Mouse (Mus musculus): ENCODE measurements at regions not wholly inside any gene's neighbourhood (a gene's known extent, or its start where the extent isn't known, plus 50 kb on each side); places are given as distances from the start of the nearest gene placed in this dataset.
A peak's percentile ranks its signal among the peaks of the same experiment; 100 is the strongest.
"Not testable (repeated sequence)": the region's sequence is repeated elsewhere in the genome, so short reads cannot be mapped to it uniquely, and the experiment has no call there.

DNA sequence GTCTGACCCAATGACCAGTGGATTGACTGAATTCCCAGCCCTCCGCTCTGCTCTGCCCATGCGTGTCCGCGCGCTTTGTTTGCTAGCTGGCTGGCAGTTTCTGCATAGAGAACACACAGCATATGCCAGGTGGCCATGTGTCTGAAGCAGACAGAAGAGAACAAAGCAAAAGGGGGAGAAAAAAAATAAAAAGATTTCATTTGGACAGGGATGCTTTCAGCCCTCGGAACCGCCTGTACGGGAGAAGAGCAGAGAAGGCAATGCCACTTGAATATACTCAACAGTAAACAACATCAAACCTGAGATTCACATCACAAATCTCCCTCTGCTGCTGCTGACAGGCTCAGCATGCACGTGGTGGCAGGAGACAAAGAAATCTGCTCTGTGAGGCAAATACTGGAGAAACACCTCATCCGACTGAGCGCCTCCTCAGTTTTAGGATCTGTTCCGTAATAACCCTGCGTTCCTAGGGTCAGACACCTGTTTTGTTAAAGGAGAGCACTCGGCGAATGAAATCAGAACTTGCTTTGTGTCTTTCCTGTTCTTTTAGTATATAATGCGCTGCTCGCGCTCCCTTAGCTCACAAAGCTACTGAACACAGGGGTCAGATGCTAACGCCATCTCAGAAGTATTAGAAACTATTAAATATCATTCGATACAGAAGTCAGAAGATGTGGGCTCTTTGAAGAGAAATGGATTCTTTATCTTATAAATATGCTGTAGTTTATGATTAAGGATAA lies 186.3 kb upstream of the Gm11146 start:
- H3K9ac ChIP-seq, result no peak overlapping the region
- ATAC-seq (ENCODE audit: insufficient read depth, low FRiP score, low read depth), result no peak
- H3K27ac ChIP-seq, result no peak overlapping the region
- 80% methylated on average over 20 of the region's 20 CpGs for WGBS
- H3K4me1 ChIP-seq, result no peaks in the 10 kb centered on the region
- no peaks in the 10 kb centered on the region for H3K36me3 ChIP-seq
- no peaks in the 10 kb centered on the region for H3K9me3 ChIP-seq
- no peak overlapping the region for H3K4me2 ChIP-seq
- no peak overlapping the region for H3K4me3 ChIP-seq (replicated peaks)
- H3K27me3 ChIP-seq (replicated peaks), result no peaks in the 10 kb centered on the region

GRCm38 (mm10) chr16:77787025-77787424 lies 185.1 kb upstream of the Gm11146 start:
- Histone ChIP-seq H3K27me3 (replicated peaks) (no peaks in the 10 kb centered on the region), H3K9ac (no peak overlapping the region), H3K9me3 (no peaks in the 10 kb centered on the region), H3K4me1 (no peaks in the 10 kb centered on the region), H3K36me3 (no peaks in the 10 kb centered on the region), H3K4me3 (replicated peaks) (no peak overlapping the region), H3K27ac (no peak overlapping the region), H3K4me2 (no peak overlapping the region)
- WGBS, result 88% methylated on average over 5 of the region's 5 CpGs
- no peak for ATAC-seq (ENCODE audit: insufficient read depth, low FRiP score, low read depth)

GRCm38 (mm10) chr16:77779019-77779418 lies 177.1 kb upstream of the Gm11146 start:
- WGBS, result 50% methylated on average over 1 of the region's 1 CpGs
- H3K4me2 ChIP-seq, result no peak overlapping the region
- no peak overlapping the region for H3K4me3 ChIP-seq (replicated peaks)
- no peak overlapping the region for H3K9ac ChIP-seq
- H3K9me3 ChIP-seq, result no peaks in the 10 kb centered on the region
- no peak overlapping the region for H3K27ac ChIP-seq
- no peak for ATAC-seq (ENCODE audit: insufficient read depth, low FRiP score, low read depth)
- no peaks in the 10 kb centered on the region for H3K27me3 ChIP-seq (replicated peaks)
- H3K36me3 ChIP-seq, result no peaks in the 10 kb centered on the region
- H3K4me1 ChIP-seq, result no peaks in the 10 kb centered on the region

DNA sequence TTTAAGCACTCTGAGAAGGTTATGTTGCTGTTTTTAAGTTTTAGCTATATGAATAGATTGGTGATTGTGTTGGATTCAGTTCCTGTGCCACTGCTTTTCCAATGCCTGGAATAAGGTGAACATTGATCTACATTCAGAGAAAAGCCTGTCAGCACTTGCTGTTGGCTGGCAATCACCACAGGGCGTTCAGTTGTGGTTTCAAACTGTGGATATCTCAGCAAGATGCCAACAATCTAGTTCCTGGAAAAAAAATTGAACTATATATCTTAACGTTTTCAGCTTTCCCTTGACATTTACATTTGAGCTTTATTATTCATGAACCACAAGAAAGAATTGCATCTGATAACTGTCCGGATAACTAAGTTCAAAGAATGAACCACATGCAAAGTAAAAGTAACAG lies 170.2 kb upstream of the Gm11146 start:
- H3K27ac ChIP-seq, result no peak overlapping the region
- no peaks in the 10 kb centered on the region for H3K9me3 ChIP-seq
- H3K36me3 ChIP-seq, result no peaks in the 10 kb centered on the region
- no peak overlapping the region for H3K4me3 ChIP-seq (replicated peaks)
- no peak overlapping the region for H3K4me2 ChIP-seq
- 69% methylated on average over 3 of the region's 3 CpGs for WGBS
- no peaks in the 10 kb centered on the region for H3K4me1 ChIP-seq
- no peak for ATAC-seq (ENCODE audit: insufficient read depth, low FRiP score, low read depth)
- H3K9ac ChIP-seq, result no peak overlapping the region
- no peaks in the 10 kb centered on the region for H3K27me3 ChIP-seq (replicated peaks)

DNA sequence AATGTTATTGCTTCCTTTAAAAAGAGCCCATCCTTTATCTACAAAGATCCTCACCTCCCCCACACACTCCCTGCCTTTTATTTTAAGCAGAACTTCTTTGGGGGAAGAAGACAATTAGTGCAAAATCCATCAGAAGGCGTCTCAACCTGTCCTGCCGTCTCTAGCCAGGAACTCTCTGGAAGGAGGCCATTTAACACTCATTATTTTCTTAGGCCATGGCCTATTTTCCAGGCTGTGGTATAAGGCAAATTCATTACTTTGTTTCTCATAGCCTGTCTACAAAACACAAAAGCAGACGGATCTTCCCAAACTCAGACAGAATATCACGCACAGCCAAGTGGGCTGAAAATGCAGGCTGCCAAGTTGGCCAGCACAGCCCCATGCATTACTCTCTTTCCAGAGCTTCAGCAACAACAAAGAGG lies 159.0 kb upstream of the Gm11146 start:
- ATAC-seq (ENCODE audit: insufficient read depth, low FRiP score, low read depth), result peak; percentile 47; the same call in 1 of the 2 replicates
- WGBS, result 46% methylated on average over 4 of the region's 4 CpGs
- no peaks in the 10 kb centered on the region for H3K9me3 ChIP-seq
- H3K4me2 ChIP-seq, result no peak overlapping the region
- no peak overlapping the region for H3K4me3 ChIP-seq (replicated peaks)
- H3K4me1 ChIP-seq, result no peaks in the 10 kb centered on the region
- H3K27me3 ChIP-seq (replicated peaks), result no peaks in the 10 kb centered on the region
- peak overlapping the region; percentile 31; the same call in 1 of the 2 replicates for H3K27ac ChIP-seq
- H3K36me3 ChIP-seq, result no peaks in the 10 kb centered on the region
- no peak overlapping the region for H3K9ac ChIP-seq

DNA sequence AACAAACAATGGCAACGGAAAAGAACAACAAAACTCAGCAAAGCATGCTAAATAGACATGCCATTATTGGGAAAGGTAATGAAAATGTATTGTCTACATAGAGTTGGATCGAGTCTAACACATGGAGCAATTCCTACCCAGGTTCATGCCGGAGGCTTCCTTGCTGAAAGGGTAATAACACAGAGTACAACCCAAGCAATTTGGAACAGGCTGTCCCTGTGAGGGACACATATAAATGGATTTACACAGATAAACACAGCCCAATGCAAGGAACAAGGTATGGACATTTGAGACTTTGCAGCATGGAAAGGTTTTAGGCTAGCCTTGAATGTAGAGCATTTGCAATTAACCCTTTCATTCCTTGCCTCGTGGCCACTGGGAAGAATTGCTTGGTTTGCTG lies 158.6 kb upstream of the Gm11146 start:
- WGBS, result 57% methylated on average over 4 of the region's 4 CpGs
- no peaks in the 10 kb centered on the region for H3K9me3 ChIP-seq
- no peaks in the 10 kb centered on the region for H3K36me3 ChIP-seq
- peak overlapping the region; percentile 31; the same call in 1 of the 2 replicates for H3K27ac ChIP-seq
- no peaks in the 10 kb centered on the region for H3K4me1 ChIP-seq
- no peak overlapping the region for H3K4me3 ChIP-seq (replicated peaks)
- H3K27me3 ChIP-seq (replicated peaks), result no peaks in the 10 kb centered on the region
- no peak overlapping the region for H3K4me2 ChIP-seq
- ATAC-seq (ENCODE audit: insufficient read depth, low FRiP score, low read depth), result no peak
- no peak overlapping the region for H3K9ac ChIP-seq

GRCm38 (mm10) chr16:77759997-77760396 lies 158.1 kb upstream of the Gm11146 start:
- H3K4me1 ChIP-seq, result no peaks in the 10 kb centered on the region
- H3K9ac ChIP-seq, result no peak overlapping the region
- no peak for ATAC-seq (ENCODE audit: insufficient read depth, low FRiP score, low read depth)
- H3K36me3 ChIP-seq, result no peaks in the 10 kb centered on the region
- no peak overlapping the region for H3K4me3 ChIP-seq (replicated peaks)
- no peak overlapping the region for H3K4me2 ChIP-seq
- H3K27me3 ChIP-seq (replicated peaks), result no peaks in the 10 kb centered on the region
- WGBS, result 57% methylated on average over 10 of the region's 10 CpGs
- no peak overlapping the region for H3K27ac ChIP-seq
- H3K9me3 ChIP-seq, result no peaks in the 10 kb centered on the region

- Histone ChIP-seq H3K9ac (no peak overlapping the region), H3K27ac (no peak overlapping the region), H3K4me3 (replicated peaks) (no peak overlapping the region), H3K27me3 (replicated peaks) (no peaks in the 10 kb centered on the region), H3K9me3 (no peaks in the 10 kb centered on the region), H3K36me3 (no peaks in the 10 kb centered on the region), H3K4me2 (no peak overlapping the region), H3K4me1 (no peaks in the 10 kb centered on the region)
- 79% methylated on average over 6 of the region's 6 CpGs for WGBS
- no peak for ATAC-seq (ENCODE audit: insufficient read depth, low FRiP score, low read depth)
Observed at GRCm38 (mm10) chr16:77754882-77755281, 153.0 kb upstream of the Gm11146 start.

- no peak; the same call in 1 of the 2 replicates for ATAC-seq (ENCODE audit: insufficient read depth, low FRiP score, low read depth)
- Histone ChIP-seq H3K4me2 (no peak overlapping the region), H3K4me1 (no peaks in the 10 kb centered on the region), H3K9ac (no peak overlapping the region), H3K9me3 (no peaks in the 10 kb centered on the region), H3K27ac (no peak overlapping the region), H3K36me3 (no peaks in the 10 kb centered on the region), H3K27me3 (replicated peaks) (no peaks in the 10 kb centered on the region), H3K4me3 (replicated peaks) (no peak overlapping the region)
- WGBS, result 55% methylated on average over 2 of the region's 2 CpGs
Observed at GRCm38 (mm10) chr16:77749474-77749873, 147.6 kb upstream of the Gm11146 start.

DNA sequence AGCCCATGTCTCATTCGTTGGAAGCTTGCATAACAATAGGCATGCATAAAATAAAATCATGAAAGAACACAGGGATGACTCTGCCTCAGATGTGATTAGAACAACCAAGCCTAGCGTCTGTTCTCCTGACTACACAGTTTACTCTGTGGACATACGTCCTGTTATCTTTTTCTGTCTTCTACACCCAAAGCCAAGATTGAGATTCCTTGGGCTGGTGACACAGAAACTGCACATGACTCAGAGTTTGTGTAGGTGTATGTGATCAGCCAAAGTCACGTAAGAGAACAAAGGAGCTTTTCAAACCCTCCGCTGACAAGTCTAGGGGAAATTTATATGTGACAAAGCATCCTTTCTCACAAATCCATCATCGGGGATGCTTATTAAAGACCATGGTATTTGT lies 141.9 kb upstream of the Gm11146 start:
- Histone ChIP-seq H3K4me3 (replicated peaks) (no peak overlapping the region), H3K9ac (no peak overlapping the region), H3K9me3 (no peaks in the 10 kb centered on the region), H3K27me3 (replicated peaks) (no peaks in the 10 kb centered on the region), H3K4me1 (no peaks in the 10 kb centered on the region), H3K4me2 (no peak overlapping the region), H3K27ac (no peak overlapping the region), H3K36me3 (no peaks in the 10 kb centered on the region)
- 78% methylated on average over 6 of the region's 6 CpGs for WGBS
- ATAC-seq (ENCODE audit: insufficient read depth, low FRiP score, low read depth), result no peak

- Histone ChIP-seq H3K9ac (no peak overlapping the region), H3K27me3 (replicated peaks) (no peaks in the 10 kb centered on the region), H3K36me3 (no peaks in the 10 kb centered on the region), H3K27ac (no peak overlapping the region), H3K4me3 (replicated peaks) (no peak overlapping the region), H3K4me2 (no peak overlapping the region), H3K4me1 (no peaks in the 10 kb centered on the region), H3K9me3 (no peaks in the 10 kb centered on the region)
- 49% methylated on average over 1 of the region's 1 CpGs for WGBS
- ATAC-seq (ENCODE audit: insufficient read depth, low FRiP score, low read depth), result no peak; the same call in 1 of the 2 replicates
Observed at GRCm38 (mm10) chr16:77738821-77739220, 136.9 kb upstream of the Gm11146 start.

DNA sequence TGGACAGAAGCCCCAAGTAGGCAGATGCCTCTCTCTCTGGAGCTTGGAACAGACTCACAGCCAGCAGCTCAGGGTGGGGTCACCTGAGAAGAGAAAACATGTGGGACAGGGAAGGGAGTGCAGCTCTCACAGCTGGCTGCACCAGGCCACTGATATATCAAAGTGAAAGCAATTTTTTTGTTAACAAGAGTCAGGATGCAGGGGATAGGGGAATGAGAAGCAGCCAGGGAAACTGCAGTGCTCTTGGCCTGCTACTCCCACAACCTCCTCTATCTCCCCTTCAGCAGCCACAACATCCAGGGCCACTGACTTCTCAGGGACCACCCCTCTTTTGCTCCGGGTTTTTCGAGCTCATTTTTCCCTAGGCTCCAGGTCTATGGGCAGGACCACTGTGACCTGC lies 117.5 kb upstream of the Gm11146 start:
- WGBS, result 66% methylated on average over 2 of the region's 2 CpGs
- no peaks in the 10 kb centered on the region for H3K36me3 ChIP-seq
- H3K4me3 ChIP-seq (replicated peaks), result no peak overlapping the region
- H3K27me3 ChIP-seq (replicated peaks), result no peaks in the 10 kb centered on the region
- no peak overlapping the region for H3K9ac ChIP-seq
- no peak overlapping the region for H3K27ac ChIP-seq
- no peak for ATAC-seq (ENCODE audit: insufficient read depth, low FRiP score, low read depth)
- no peak overlapping the region for H3K4me2 ChIP-seq
- no peaks in the 10 kb centered on the region for H3K9me3 ChIP-seq
- no peaks in the 10 kb centered on the region for H3K4me1 ChIP-seq

GRCm38 (mm10) chr16:77717766-77718165 lies 115.9 kb upstream of the Gm11146 start:
- H3K9ac ChIP-seq; H3K27me3 ChIP-seq (replicated peaks); H3K4me3 ChIP-seq (replicated peaks); H3K9me3 ChIP-seq; H3K36me3 ChIP-seq; H3K4me2 ChIP-seq; H3K4me1 ChIP-seq; H3K27ac ChIP-seq; ATAC-seq (ENCODE audit: insufficient read depth, low FRiP score, low read depth): not testable (repeated sequence)
- WGBS, result 80% methylated on average over 3 of the region's 3 CpGs
